ENCODE assay signal across 8 mouse cellular contexts in the genomic region with DNA sequence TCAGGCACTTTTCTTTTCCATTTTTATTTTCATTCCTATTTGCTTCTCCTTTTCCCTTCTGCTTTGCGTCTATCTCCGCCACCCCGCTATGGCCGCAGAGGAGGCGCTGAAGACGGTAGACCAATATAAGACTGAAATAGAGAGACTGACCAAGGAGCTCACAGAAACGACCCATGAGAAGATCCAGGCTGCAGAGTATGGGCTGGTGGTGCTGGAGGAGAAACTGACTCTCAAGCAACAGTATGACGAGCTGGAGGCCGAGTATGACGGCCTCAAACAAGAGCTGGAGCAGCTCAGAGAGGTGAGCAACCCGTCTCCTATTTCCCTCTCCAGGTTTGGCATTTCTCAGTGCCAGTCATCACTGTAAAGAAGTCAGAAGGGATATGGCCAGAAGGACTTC. TPM values are rescaled to one million over a fixed set of nuclear protein-coding genes. Genes with fewer than 3 reads are reported as not detected.
DNase-seq lines count a peak whose midpoint lies in the region; ATAC-seq lines count a peak whose summit lies in the region.

No protein-coding gene starts in this region.

- H3K9ac ChIP-seq in midbrain, embryonic 14.5 days (replicated peaks; ENCODE audit: low read length), result peak overlapping the region; percentile 71

- ATAC-seq in midbrain, embryonic 14.5 days (ENCODE audit: low FRiP score, low TSS enrichment), result peak; percentile 55

- peak; percentile 17 to 45 for DNase-seq in left cerebral cortex, adult 18-20 months (ENCODE audit: low spot score in 2 of 2)
- no peak for DNase-seq in left cerebral cortex, adult 11 months (ENCODE audit: low spot score)
- peak; percentile 27 for DNase-seq in MN1 (ENCODE audit: low spot score)
- peak; percentile 5 for DNase-seq in embryo, embryonic 11.5 days (ENCODE audit: low read depth, low spot score)
- DNase-seq in hindbrain, embryonic 10.5 days (ENCODE audit: low spot score), result no peak
- peak; percentile 10 to 28 for DNase-seq in left cerebral cortex, adult 8-10 months (ENCODE audit: low spot score in 2 of 2)
- peak; percentile 65 for DNase-seq in midbrain, embryonic 14.5 days
- no peak for DNase-seq in gastrocnemius, postnatal 10 days

- peak overlapping the region; percentile 64 for H3K4me2 ChIP-seq in midbrain, embryonic 14.5 days (ENCODE audit: low read length)

- H3K9me3 ChIP-seq in hindbrain, embryonic 10.5 days, result no peaks in the 10 kb centered on the region
- no peaks in the 10 kb centered on the region for H3K9me3 ChIP-seq in midbrain, embryonic 14.5 days (ENCODE audit: control insufficient read depth, low read length)

- WGBS in hindbrain, embryonic 10.5 days, result under 1% methylated on average over 11 of the region's 11 CpGs
- under 1% methylated on average over 11 of the region's 11 CpGs for WGBS in midbrain, embryonic 14.5 days

- peak overlapping the region; percentile 92 for H3K27ac ChIP-seq in hindbrain, embryonic 10.5 days
- H3K27ac ChIP-seq in midbrain, embryonic 14.5 days (replicated peaks; ENCODE audit: low read depth, low read length), result peak overlapping the region; percentile 93

- H3K4me3 ChIP-seq in hindbrain, embryonic 10.5 days, result peak overlapping the region; percentile 75
- peak overlapping the region; percentile 62 for H3K4me3 ChIP-seq in midbrain, embryonic 14.5 days (replicated peaks; ENCODE audit: low read depth, low read length)

- peaks cover 22% of the 10 kb centered on the region for H3K4me1 ChIP-seq in hindbrain, embryonic 10.5 days (replicated peaks)
- peaks cover 7% of the 10 kb centered on the region; the same call in 1 of the 2 replicates for H3K4me1 ChIP-seq in midbrain, embryonic 14.5 days (ENCODE audit: control insufficient read depth, insufficient read depth, low read length)

- H3K27me3 ChIP-seq in hindbrain, embryonic 10.5 days (ENCODE audit: insufficient read depth, poor library complexity, severe bottlenecking), result peaks cover 5% of the 10 kb centered on the region; the same call in 1 of the 2 replicates
- no peaks in the 10 kb centered on the region for H3K27me3 ChIP-seq in midbrain, embryonic 14.5 days (ENCODE audit: control insufficient read depth, insufficient read depth, low read length)

- H3K36me3 ChIP-seq in hindbrain, embryonic 10.5 days, result no peaks in the 10 kb centered on the region
- no peaks in the 10 kb centered on the region for H3K36me3 ChIP-seq in midbrain, embryonic 14.5 days (ENCODE audit: control insufficient read depth, insufficient read depth, low read length)

RNA-seq across cellular contexts. Expression of a gene that starts 0.7 kb away (rescaled TPM):
- total RNA-seq in left cerebral cortex, adult 18-20 months (2021), result 10 to 100 TPM; 43.9 to 50.6 TPM
- 13.1 and 13.9 TPM in 2 replicates for polyA plus RNA-seq in hindbrain, embryonic 10.5 days (2016; fragmentation: Nextera tagmentation; extraction: Ambion mirVana)
- total RNA-seq in left cerebral cortex, adult 8-10 months (2022), result 10 to 100 TPM; 42.4 to 47.5 (median 46.6) TPM
- polyA plus RNA-seq in midbrain, embryonic 14.5 days (2014; fragmentation: Nextera tagmentation; extraction: Ambion mirVana), result 42.0 and 42.6 TPM in 2 replicates
- 1 to 10 TPM; 1.2 to 1.7 TPM for total RNA-seq in gastrocnemius, postnatal 10 days (2021)

Comparison
In these comparisons a context has a peak if more than half of its experiments do, and no peak if none do; other contexts are left out.
1. DNase-seq: peak in left cerebral cortex, adult 18-20 months (2 of 2), MN1 (single experiment), embryo, embryonic 11.5 days (single experiment), left cerebral cortex, adult 8-10 months (2 of 2) and midbrain, embryonic 14.5 days (single experiment); none in left cerebral cortex, adult 11 months (single experiment), hindbrain, embryonic 10.5 days (single experiment) and gastrocnemius, postnatal 10 days (single experiment).
2. RNA of a gene that starts 0.7 kb away (total RNA-seq): 43.9 to 50.6 TPM in left cerebral cortex, adult 18-20 months and 42.4 to 47.5 TPM in left cerebral cortex, adult 8-10 months; 1.2 to 1.7 TPM in gastrocnemius, postnatal 10 days; every median in the first group is over 10 times any median in the second.